Mouse (Mus musculus): ENCODE data around the gene Atic.

Gene Atic

DNA sequence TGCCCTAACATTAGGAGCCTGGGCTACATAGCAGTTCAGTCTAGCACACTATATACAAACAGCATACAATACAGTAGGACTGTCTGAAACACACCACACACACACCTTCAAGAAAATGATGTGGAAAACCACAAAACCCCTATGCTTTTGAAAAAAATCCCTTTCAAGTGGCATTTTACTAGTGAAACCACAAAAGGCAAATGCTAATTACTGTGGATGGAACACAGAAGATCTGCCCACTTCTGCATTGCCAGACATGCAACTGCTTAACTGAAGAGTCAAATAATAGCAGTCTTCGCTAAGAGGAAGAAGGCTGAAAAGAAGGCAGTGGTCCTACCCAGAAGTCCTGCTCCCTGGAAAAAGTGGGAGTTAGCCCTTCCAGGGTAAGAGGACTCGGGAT, 37.3 kb downstream of the Atic start:
- no peak for DNase-seq (ENCODE audit: low spot score in 2 of 2)

- DNase-seq (ENCODE audit: low spot score in 2 of 2) = no peak
Measured at GRCm38 (mm10) chr1:71595365-71595764, 38.4 kb downstream of the Atic start.

DNA sequence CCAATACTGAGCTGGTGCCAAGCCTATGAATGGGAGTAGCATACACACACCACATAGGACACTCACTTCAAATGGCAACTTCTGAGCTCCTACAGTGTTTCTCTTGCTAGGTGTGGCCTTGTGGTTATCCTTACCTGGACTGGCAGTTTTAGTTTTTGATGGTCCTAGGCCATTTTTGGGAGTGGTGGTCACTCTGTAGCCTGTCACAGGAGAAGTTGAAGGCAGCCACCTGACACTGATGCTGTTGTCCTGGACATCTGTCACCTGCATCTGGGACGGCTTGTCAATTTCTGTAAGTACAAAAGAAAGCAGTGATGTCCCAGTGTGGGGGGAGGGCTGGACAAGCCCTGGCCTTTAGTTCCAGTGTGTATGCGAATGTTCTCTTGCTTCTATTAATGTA, 48.8 kb downstream of the Atic start:
- no peak for DNase-seq (ENCODE audit: low spot score in 2 of 2)

DNA sequence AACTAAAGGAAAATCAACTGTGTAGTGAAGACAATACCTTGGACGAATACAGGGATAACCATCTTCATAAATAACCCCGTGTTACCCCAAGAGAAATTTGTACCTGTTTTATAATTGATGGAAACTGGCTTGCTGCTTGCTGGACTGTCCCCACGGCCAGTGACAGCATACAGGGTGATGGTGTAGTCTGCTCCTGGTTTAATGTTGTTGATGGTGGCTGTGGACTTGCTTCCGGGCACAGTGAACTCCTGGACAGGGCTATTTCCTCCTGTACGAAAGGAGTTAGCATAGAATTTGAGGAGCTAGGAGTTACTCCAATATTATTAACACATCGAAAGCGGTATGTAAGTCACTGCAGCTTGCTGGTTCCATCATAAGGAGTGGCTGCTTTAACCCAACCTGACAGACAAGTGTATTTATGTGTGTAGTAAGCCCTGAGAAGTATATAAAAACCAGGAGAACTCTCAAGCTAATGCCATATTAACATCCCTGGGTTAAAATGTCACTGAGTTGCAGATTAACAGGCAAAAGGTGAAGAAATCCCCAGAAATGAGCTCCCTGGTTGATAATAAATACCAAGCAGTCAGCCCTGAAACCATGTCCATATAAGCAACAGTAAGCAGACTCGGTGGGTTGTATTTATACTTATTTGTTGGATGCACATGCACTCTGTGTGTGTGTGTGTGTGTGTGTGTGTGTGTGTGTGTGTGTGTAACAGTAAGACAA, 49.8 kb downstream of the Atic start:
- DNase-seq (ENCODE audit: low spot score in 2 of 2) = no peak

GRCm38 (mm10) chr1:71609057-71609775, 52.3 kb downstream of the Atic start:
- no peak for DNase-seq (ENCODE audit: low spot score in 2 of 2)

DNA sequence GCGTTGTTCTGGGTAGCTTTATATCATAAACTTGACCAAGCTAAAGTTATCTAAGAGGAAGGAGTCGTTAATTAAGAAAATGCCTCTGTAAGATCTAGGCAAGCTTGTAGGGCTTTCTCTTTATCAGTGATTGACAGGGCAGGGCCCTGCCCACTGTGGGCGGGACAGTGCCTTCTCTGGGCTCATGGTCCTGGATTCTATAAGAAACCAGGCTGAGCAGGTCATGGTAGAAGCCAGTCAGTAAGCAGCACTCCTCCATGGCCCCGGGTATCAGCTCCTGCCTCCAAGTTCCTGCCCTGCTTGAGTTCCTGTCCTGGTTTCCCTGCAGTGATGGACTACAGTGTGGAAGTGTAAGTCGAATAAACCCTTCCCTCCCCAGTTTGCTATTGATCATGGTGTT, 53.0 kb downstream of the Atic start:
- no peak for DNase-seq (ENCODE audit: low spot score in 2 of 2)

- DNase-seq (ENCODE audit: low spot score in 2 of 2) = no peak
Measured at GRCm38 (mm10) chr1:71612256-71612655, 55.3 kb downstream of the Atic start.

- no peak for DNase-seq (ENCODE audit: low spot score in 2 of 2)
Measured at GRCm38 (mm10) chr1:71614545-71615246, 57.7 kb downstream of the Atic start.

GRCm38 (mm10) chr1:71621526-71621925, 64.6 kb downstream of the Atic start:
- DNase-seq (ENCODE audit: low spot score in 2 of 2) = no peak

DNA sequence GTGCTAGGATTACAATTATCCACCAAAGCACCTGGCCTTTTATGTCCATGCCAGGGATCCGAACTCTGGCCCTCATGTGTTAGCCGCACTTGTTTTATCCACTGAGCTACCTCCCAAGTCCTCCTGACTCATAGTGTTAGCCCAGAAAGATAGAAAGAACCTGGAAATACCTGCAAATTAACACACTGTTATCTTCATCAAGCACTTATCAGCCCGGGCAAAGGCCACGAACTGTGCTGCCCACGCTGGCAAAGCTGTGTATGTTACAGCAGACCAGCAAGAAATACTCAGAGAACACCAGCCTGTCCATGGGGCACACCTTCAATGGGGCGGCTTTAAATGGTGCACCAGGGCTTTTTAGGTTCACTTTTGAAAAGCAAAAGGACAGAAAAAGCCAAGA, 66.7 kb downstream of the Atic start:
- no peak for DNase-seq (ENCODE audit: low spot score in 2 of 2)

All from cerebellum, postnatal 4 days (tissue).